Mouse (Mus musculus): ENCODE data around the gene Atf6.
A peak's percentile ranks its signal among the peaks of the same experiment; 100 is the strongest.

The Atf6 gene

GRCm38 (mm10) chr1:170702958-170703357, 164.6 kb downstream of the Atf6 start:
- DNase-seq: no peak

- DNase-seq: no peak
Observed at GRCm38 (mm10) chr1:170702263-170702662, 165.3 kb downstream of the Atf6 start.

- no peak for DNase-seq
Observed at GRCm38 (mm10) chr1:170701582-170701981, 166.0 kb downstream of the Atf6 start.

- DNase-seq: no peak
Observed at GRCm38 (mm10) chr1:170701178-170701577, 166.4 kb downstream of the Atf6 start.

- no peak for DNase-seq
Observed at GRCm38 (mm10) chr1:170700496-170701027, 167.0 kb downstream of the Atf6 start.

- no peak for DNase-seq
Observed at GRCm38 (mm10) chr1:170699553-170699952, 168.0 kb downstream of the Atf6 start.

GRCm38 (mm10) chr1:170698771-170699170, 168.8 kb downstream of the Atf6 start:
- no peak for DNase-seq

- DNase-seq: no peak
Observed at GRCm38 (mm10) chr1:170697771-170698356, 169.7 kb downstream of the Atf6 start.

GRCm38 (mm10) chr1:170696996-170697395, 170.6 kb downstream of the Atf6 start:
- DNase-seq: no peak

GRCm38 (mm10) chr1:170695326-170695725, 172.2 kb downstream of the Atf6 start:
- no peak for DNase-seq

- no peak for DNase-seq
Observed at GRCm38 (mm10) chr1:170694821-170695291, 172.7 kb downstream of the Atf6 start.

- DNase-seq: peak in 1 of 2 experiments; percentile 39
Observed at GRCm38 (mm10) chr1:170691301-170691700, 176.3 kb downstream of the Atf6 start.

GRCm38 (mm10) chr1:170689773-170690172, 177.8 kb downstream of the Atf6 start:
- no peak for DNase-seq

GRCm38 (mm10) chr1:170683863-170684262, 183.7 kb downstream of the Atf6 start:
- no peak for DNase-seq

GRCm38 (mm10) chr1:170679624-170680023, 187.9 kb downstream of the Atf6 start:
- no peak for DNase-seq

- DNase-seq: no peak
Observed at GRCm38 (mm10) chr1:170678861-170679260, 188.7 kb downstream of the Atf6 start.

GRCm38 (mm10) chr1:170677681-170678080, 189.9 kb downstream of the Atf6 start:
- DNase-seq: no peak

GRCm38 (mm10) chr1:170674184-170674775, 193.3 kb downstream of the Atf6 start:
- peak; percentile 13 to 45 for DNase-seq

GRCm38 (mm10) chr1:170665200-170665599, 202.4 kb downstream of the Atf6 start:
- DNase-seq: no peak

GRCm38 (mm10) chr1:170664620-170665185, 202.9 kb downstream of the Atf6 start:
- no peak for DNase-seq

- DNase-seq: no peak
Observed at GRCm38 (mm10) chr1:170659260-170659659, 208.3 kb downstream of the Atf6 start.

- DNase-seq: no peak
Observed at GRCm38 (mm10) chr1:170657643-170658314, 209.8 kb downstream of the Atf6 start.

- DNase-seq: no peak
Observed at GRCm38 (mm10) chr1:170657228-170657521, 210.4 kb downstream of the Atf6 start.
